Mouse (Mus musculus) forebrain, embryonic 13.5 days (tissue): ENCODE data around the gene Csrp1. TPM values are rescaled to one million over a fixed set of nuclear protein-coding genes. Genes with fewer than 3 reads are reported as not detected.

Source experiments
- polyA plus RNA-seq: library from polyadenylated mRNA; unstranded; fragments of >200 nt; fragmentation: Nextera tagmentation; extraction: Ambion mirVana; gene quantifications from 2 replicates; pipeline ENCODE4 v1.2.1, GENCODE M21; 2015

The Csrp1 gene
- polyA plus RNA-seq, 1 experiment from 2014 or later = 21.7 TPM

Other genes starting within 250 kb of the Csrp1 start
- gene Nav1, start 112.8 kb upstream of the Csrp1 start, polyA plus RNA-seq = 30.6 and 33.3 TPM in 2 replicates
- 12.1 TPM in 2 replicates for gene Phlda3, start 46.1 kb downstream of the Csrp1 start, polyA plus RNA-seq
- 0.37 and 1.1 TPM in 2 replicates for gene Tnni1, start 59.4 kb downstream of the Csrp1 start, polyA plus RNA-seq
- gene Lad1, start 98.5 kb downstream of the Csrp1 start, polyA plus RNA-seq = 0.11 and 0.36 TPM in 2 replicates
- 0.36 and 9.2 TPM in 2 replicates for gene Tnnt2, start 116.3 kb downstream of the Csrp1 start, polyA plus RNA-seq
- gene Pkp1, start 199.1 kb downstream of the Csrp1 start, polyA plus RNA-seq = not detected in 2 replicates